Mouse (Mus musculus) forebrain, embryonic 10.5 days (tissue): ENCODE data around the gene Tex35. TPM values are rescaled to one million over a fixed set of nuclear protein-coding genes. Genes with fewer than 3 reads are reported as not detected.
A peak's percentile ranks its signal among the peaks of the same experiment; 100 is the strongest.

Experiments used
- DNase-seq: peaks from one replicate; pipeline ENCODE4 v3.0.0-alpha.2; 2017; ENCODE audit warnings: low spot score; ENCODE audit errors: extremely low spot score
- H3K27ac ChIP-seq: fragments of 300-500 bp; sonication (generic); 2 replicates; pipeline ENCODE4 v1.5.1; 2016; ENCODE audit warnings: mild to moderate bottlenecking
- H3K27me3 ChIP-seq: fragments of 300-500 bp; sonication (generic); 2 replicates; pipeline ENCODE4 v1.6.1; 2016; ENCODE audit warnings: mild to moderate bottlenecking; ENCODE audit not compliant: poor library complexity, severe bottlenecking
- H3K36me3 ChIP-seq: fragments of 300-500 bp; sonication (generic); replicated peaks from 2 replicates; pipeline ENCODE4 v1.6.1; 2016; ENCODE audit warnings: mild to moderate bottlenecking, moderate library complexity
- H3K4me1 ChIP-seq: fragments of 300-500 bp; sonication (generic); 2 replicates; pipeline ENCODE4 v1.6.1; 2016
- H3K4me3 ChIP-seq: fragments of 300-500 bp; sonication (generic); 2 replicates; pipeline ENCODE4 v1.5.1; 2016; ENCODE audit warnings: mild to moderate bottlenecking, moderate library complexity
- H3K9me3 ChIP-seq: fragments of 300-500 bp; sonication (generic); 2 replicates; pipeline ENCODE4 v1.6.1; 2016; ENCODE audit warnings: mild to moderate bottlenecking, moderate library complexity
- WGBS: fragments of 180-500 bp; shearing (Covaris S2); methylation state at CpG from one replicate; pipeline ENCODE4 v1.1.7; 2016; 5-methylcytosine and 5-hydroxymethylcytosine counted together
- polyA plus RNA-seq: library from polyadenylated mRNA; unstranded; fragments of >200 nt; fragmentation: Nextera tagmentation; extraction: Ambion mirVana; gene quantifications from 2 replicates; pipeline ENCODE4 v1.2.1, GENCODE M21; 2016

Gene Tex35
- polyA plus RNA-seq, result not detected in 2 replicates

GRCm38 (mm10) chr1:157108580-157108979, at the start of gene Tex35:
Gene Tex35 (minus strand): TSS chr1:157108680.
- Histone ChIP-seq H3K27ac (no peak within 1 kb of the TSS), H3K9me3 (no peaks in the 10 kb centered on the region), H3K4me3 (no peak within 1 kb of the TSS), H3K36me3 (no peaks in the 10 kb centered on the region), H3K4me1 (peaks cover 5% of the 10 kb centered on the region; the same call in 1 of the 2 replicates), H3K27me3 (no peaks in the 10 kb centered on the region)
- WGBS, result 88% methylated on average over 4 of the region's 4 CpGs
- no peak for DNase-seq

- Histone ChIP-seq H3K4me3 (no peak overlapping the region), H3K36me3 (peaks cover 21% of the 10 kb centered on the region), H3K27ac (peak overlapping the region; percentile 69; the same call in 1 of the 2 replicates), H3K9me3 (no peaks in the 10 kb centered on the region), H3K4me1 (peaks cover 25% of the 10 kb centered on the region), H3K27me3 (no peaks in the 10 kb centered on the region)
- DNase-seq, result no peak
These were observed 45.3 kb upstream of the Tex35 start for GRCm38 (mm10) chr1:157153781-157154180.

DNA sequence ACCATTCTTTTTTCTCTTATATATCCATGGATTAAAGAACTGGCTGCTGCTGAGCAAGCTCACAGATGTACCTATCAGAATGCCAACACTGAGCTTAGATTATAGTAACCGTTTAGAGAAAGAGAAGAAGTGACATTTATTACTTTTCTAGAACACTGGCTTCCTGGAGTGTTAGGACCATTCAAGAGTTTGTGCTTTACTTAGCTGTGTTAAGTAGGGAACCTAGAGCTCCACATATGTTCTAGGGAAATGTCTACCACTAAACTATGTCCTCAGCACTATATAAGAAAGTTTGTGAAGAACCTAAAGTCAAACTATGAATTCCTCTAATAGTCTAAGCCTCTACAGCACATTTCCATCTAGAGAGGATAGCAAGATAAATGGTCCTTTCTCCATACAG, 41.6 kb upstream of the Tex35 start:
- H3K4me1 ChIP-seq, result peaks cover 25% of the 10 kb centered on the region
- H3K27ac ChIP-seq, result no peak overlapping the region
- DNase-seq, result no peak
- H3K9me3 ChIP-seq, result no peaks in the 10 kb centered on the region
- 88% methylated on average over 1 of the region's 1 CpGs for whole genome bisulfite sequencing
- peaks cover 22% of the 10 kb centered on the region for H3K36me3 ChIP-seq
- H3K4me3 ChIP-seq, result no peak overlapping the region
- H3K27me3 ChIP-seq, result no peaks in the 10 kb centered on the region

DNA sequence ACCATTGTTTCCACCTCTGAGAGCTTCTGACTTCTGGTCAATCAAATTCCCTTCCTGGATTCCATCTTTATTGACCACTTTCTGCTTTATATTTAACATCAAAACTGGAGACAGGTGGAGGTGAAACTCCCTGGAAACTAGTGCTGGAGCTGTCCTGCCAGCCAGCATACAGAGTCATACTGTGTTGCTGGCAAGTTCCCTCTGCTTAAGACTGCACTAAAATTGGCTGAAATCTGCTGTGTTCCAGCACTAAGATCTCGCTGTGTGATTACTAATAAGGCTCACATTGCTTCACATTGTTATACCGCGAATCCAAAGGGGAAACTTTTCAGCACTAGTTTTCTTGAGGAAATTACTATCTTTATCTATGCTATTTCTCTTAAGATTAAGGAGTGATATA, 36.1 kb upstream of the Tex35 start:
- H3K36me3 ChIP-seq, result peaks cover 43% of the 10 kb centered on the region
- no peaks in the 10 kb centered on the region for H3K4me1 ChIP-seq
- H3K9me3 ChIP-seq, result no peaks in the 10 kb centered on the region
- DNase-seq, result no peak
- H3K27me3 ChIP-seq, result no peaks in the 10 kb centered on the region
- no peak overlapping the region for H3K4me3 ChIP-seq
- WGBS, result 91% methylated on average over 3 of the region's 3 CpGs
- no peak overlapping the region for H3K27ac ChIP-seq

DNA sequence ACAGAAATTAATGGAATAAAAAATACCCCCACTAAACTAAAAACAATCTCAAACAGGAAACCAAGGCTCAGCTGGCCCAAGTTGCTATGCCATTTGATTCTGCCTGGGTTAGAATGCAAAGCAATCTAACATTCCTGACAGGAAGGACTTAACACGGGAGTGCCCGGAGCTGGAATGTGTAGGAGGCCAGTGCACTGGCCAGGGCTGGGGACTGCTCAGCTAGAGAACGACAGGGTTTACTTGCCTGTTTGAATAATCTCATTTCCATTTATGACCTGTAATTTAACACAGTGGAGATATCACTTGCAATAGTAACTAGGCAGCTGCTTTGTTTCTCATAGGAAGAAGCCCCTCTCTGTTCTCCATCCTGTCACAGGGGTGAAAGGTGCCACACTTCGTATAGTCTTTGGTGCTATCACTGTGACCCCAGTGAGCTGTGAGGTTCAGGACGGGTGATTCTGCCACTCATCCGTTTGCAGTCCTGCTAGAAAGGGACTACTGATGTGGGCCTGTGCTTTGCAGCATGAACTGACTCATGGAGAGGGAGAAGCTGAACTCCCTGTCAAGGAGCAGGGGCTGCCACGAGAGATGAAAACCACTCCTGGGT, 34.9 kb upstream of the Tex35 start:
- DNase-seq, result no peak
- H3K27ac ChIP-seq, result no peak overlapping the region
- H3K4me3 ChIP-seq, result no peak overlapping the region
- no peaks in the 10 kb centered on the region for H3K27me3 ChIP-seq
- no peaks in the 10 kb centered on the region for H3K9me3 ChIP-seq
- H3K4me1 ChIP-seq, result no peaks in the 10 kb centered on the region
- peaks cover 46% of the 10 kb centered on the region for H3K36me3 ChIP-seq
- WGBS, result 81% methylated on average over 7 of the region's 7 CpGs

DNA sequence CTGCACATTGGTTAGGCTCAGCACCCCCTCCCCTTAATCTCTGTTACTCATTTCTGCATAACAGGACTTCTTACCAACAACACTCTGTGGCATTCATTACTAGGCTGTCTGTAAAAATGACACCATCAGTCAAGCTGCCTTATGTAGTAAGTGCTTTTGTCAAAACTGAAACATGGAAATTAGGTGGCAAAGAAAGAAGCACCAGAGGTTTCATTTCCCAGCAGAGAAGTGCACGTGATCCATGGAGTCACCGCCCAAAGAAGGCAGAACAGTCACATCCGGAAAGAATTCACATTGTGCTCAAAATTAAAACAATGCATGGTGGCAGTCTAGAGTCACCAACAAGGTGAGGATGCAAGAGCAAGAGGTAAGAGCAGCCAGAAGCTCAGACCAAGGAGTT, 32.5 kb upstream of the Tex35 start:
- Histone ChIP-seq H3K36me3 (peaks cover 35% of the 10 kb centered on the region), H3K4me3 (no peak overlapping the region), H3K9me3 (no peaks in the 10 kb centered on the region), H3K27ac (no peak overlapping the region), H3K27me3 (no peaks in the 10 kb centered on the region), H3K4me1 (no peaks in the 10 kb centered on the region)
- 92% methylated on average over 3 of the region's 3 CpGs for WGBS
- no peak for DNase-seq

DNA sequence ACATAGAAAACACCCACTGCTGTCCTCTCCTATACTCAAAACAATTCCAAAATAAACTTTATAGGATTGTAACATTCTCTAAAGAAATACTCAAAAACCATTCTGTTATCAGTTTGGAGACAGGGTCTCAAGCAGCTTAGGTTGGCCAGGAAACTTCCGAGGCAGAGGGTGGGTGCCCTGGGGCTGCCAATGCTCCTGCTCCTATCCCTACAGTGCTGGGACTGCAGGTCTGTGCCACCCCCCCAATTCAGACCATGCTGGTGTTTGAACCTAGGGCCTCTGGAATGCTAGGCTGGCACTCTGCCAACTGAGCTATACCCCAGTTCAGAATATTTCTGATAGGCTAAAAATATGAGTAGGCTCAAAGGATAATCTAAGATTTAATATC, 29.4 kb upstream of the Tex35 start:
- Histone ChIP-seq H3K4me3 (no peak overlapping the region), H3K36me3 (peaks cover 22% of the 10 kb centered on the region), H3K27me3 (no peaks in the 10 kb centered on the region), H3K27ac (no peak overlapping the region), H3K4me1 (no peaks in the 10 kb centered on the region), H3K9me3 (no peaks in the 10 kb centered on the region)
- WGBS, result 93% methylated on average over 1 of the region's 1 CpGs
- DNase-seq, result no peak

DNA sequence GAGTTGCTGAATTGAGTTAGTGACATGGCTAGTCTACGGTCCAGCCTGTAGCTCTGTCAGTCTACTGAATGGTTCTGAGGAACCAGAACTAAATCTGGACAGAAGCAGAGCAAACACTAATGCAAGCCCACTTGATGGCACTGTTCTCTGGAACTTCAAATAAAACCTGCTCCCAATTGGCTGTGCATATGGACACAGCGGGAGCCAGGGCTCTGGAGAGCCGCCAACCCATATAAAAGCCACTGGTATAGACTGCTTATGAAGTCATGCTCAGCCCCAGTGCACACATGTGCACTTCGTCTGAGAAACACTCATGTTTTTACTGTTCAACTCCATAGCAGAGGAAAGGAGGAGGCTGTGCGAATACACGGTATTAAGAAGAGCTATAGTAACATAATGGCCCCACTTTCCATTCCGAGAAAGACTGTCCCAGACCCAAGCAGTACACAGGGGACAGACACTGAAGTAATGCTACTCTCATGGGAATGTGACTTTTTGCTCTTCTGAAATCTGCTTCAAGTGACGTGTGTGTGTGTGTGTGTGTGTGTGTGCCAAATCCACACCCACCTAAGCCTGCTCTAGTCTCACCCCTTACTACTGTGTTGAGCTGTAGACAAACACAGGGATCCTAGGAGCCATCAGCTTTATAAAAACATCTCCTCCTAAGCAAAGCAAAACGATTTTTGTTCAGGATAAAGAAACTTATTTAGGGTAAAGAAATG, 28.8 kb upstream of the Tex35 start:
- H3K4me1 ChIP-seq, result no peaks in the 10 kb centered on the region
- H3K36me3 ChIP-seq, result peaks cover 22% of the 10 kb centered on the region
- 90% methylated on average over 9 of the region's 9 CpGs for WGBS
- no peak overlapping the region for H3K4me3 ChIP-seq
- DNase-seq, result no peak
- no peak overlapping the region for H3K27ac ChIP-seq
- H3K9me3 ChIP-seq, result no peaks in the 10 kb centered on the region
- H3K27me3 ChIP-seq, result no peaks in the 10 kb centered on the region

- H3K27me3 ChIP-seq, result no peaks in the 10 kb centered on the region
- WGBS, result 87% methylated on average over 2 of the region's 2 CpGs
- H3K4me1 ChIP-seq, result no peaks in the 10 kb centered on the region
- H3K9me3 ChIP-seq, result no peaks in the 10 kb centered on the region
- H3K27ac ChIP-seq, result no peak overlapping the region
- DNase-seq, result no peak
- H3K4me3 ChIP-seq, result no peak overlapping the region
- peaks cover 7% of the 10 kb centered on the region; the same call in 1 of the 2 replicates for H3K36me3 ChIP-seq
These were observed 19.7 kb upstream of the Tex35 start for GRCm38 (mm10) chr1:157128219-157128618.

GRCm38 (mm10) chr1:157123836-157124235, 15.4 kb upstream of the Tex35 start:
- 90% methylated on average over 3 of the region's 3 CpGs for WGBS
- H3K36me3 ChIP-seq, result 0 out of 2 replicates have a peak, but pooled peaks cover 4% of the 10 kb centered on the region
- no peak overlapping the region for H3K4me3 ChIP-seq
- DNase-seq, result no peak
- no peak overlapping the region for H3K27ac ChIP-seq
- H3K4me1 ChIP-seq, result no peaks in the 10 kb centered on the region
- H3K27me3 ChIP-seq, result no peaks in the 10 kb centered on the region
- H3K9me3 ChIP-seq, result no peaks in the 10 kb centered on the region

DNA sequence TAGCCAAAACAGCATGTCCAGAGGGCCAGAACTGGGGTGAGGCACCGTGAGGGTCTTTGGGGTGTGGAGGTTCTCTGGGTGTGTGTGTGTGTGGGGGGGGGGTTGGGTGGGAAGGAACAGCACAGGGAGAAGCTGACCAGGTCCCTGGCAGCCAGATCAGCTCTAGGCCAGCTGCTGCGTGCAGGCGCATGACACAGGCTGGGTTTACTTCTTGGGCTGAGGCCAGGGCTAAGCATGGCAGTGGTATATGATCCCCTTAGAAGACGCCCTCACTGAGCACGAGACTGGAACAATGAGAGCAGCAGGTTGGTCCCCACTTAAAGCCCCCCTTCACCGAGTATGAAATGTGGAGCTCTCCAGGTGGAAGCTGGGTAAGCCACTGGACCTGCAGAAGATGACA, 10.7 kb upstream of the Tex35 start:
- Histone ChIP-seq H3K9me3 (no peaks in the 10 kb centered on the region; the same call in 1 of the 2 replicates), H3K36me3 (no peaks in the 10 kb centered on the region), H3K4me3 (no peak overlapping the region), H3K27ac (no peak overlapping the region), H3K4me1 (no peaks in the 10 kb centered on the region), H3K27me3 (no peaks in the 10 kb centered on the region)
- DNase-seq, result no peak
- WGBS, result 92% methylated on average over 6 of the region's 6 CpGs

GRCm38 (mm10) chr1:157117440-157117839, 9.0 kb upstream of the Tex35 start:
- Histone ChIP-seq H3K4me1 (no peaks in the 10 kb centered on the region), H3K9me3 (no peaks in the 10 kb centered on the region; the same call in 1 of the 2 replicates), H3K4me3 (no peak overlapping the region), H3K27me3 (no peaks in the 10 kb centered on the region), H3K27ac (no peak overlapping the region), H3K36me3 (no peaks in the 10 kb centered on the region)
- DNase-seq, result no peak
- 88% methylated on average over 3 of the region's 3 CpGs for WGBS

DNA sequence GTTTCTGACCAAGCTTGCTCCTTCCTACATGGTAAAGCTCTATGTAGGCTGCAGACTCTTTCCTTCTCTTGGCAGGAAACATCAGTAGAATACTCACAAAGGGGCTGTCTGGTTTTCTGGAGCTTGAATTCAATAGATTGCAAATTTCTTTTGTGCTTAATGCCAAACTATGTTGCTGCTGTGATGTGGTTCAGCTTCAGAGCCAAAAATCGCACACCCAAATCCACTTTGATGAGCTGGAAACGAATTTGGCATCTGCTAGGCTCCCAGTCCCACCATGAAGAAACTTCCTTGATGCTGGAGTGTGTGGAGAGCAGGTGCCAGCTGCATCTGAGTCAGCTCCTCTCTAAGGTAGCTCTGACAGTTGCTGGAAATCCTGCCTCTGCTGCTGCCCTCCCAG, 6.0 kb upstream of the Tex35 start:
- DNase-seq, result no peak
- Histone ChIP-seq H3K4me3 (no peak overlapping the region), H3K36me3 (no peaks in the 10 kb centered on the region), H3K4me1 (no peaks in the 10 kb centered on the region), H3K27ac (no peak overlapping the region), H3K27me3 (no peaks in the 10 kb centered on the region), H3K9me3 (no peaks in the 10 kb centered on the region; the same call in 1 of the 2 replicates)
- WGBS, result 74% methylated on average over 2 of the region's 2 CpGs
